Mouse (Mus musculus): Measurements from ENCODE around the gene Ly86. TPM values are rescaled to one million over a fixed set of nuclear protein-coding genes. Genes with fewer than 3 reads are reported as not detected.

Ly86 gene
- polyA plus RNA-seq, 1 experiment from 2014 or later: 6.3 TPM

DNA sequence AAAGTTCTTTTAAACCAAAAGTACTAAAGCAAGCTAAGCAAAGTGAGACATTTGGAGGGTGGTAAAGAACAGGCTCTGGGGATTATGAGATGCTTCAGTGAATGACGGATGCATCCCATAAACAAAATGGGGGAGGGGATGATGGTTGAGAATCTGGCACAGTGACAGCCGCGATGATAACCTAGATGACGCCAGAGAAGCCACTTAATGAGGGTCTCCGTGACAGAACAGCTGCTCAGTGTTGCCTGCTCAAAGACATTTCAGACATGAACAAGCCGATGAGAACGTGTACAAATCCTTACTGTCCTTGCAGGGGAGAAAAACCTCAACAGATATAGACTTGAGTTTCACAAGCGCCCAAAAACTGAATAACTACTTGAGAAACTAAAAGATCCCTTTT lies 15.3 kb upstream of the Ly86 start:
- H3K9ac ChIP-seq: no peak overlapping the region
- no peak for ATAC-seq (ENCODE audit: insufficient number of reproducible peaks, insufficient read depth, low FRiP score, low TSS enrichment, low read depth)
- H3K9me3 ChIP-seq: no peaks in the 10 kb centered on the region
- no peaks in the 10 kb centered on the region for H3K27me3 ChIP-seq
- no peak overlapping the region for H3K4me3 ChIP-seq
- WGBS: 75% methylated on average over 8 of the region's 8 CpGs
- no peaks in the 10 kb centered on the region for H3K4me1 ChIP-seq
- no peak overlapping the region for H3K4me2 ChIP-seq
- H3K27ac ChIP-seq: no peak overlapping the region
- no peaks in the 10 kb centered on the region for H3K36me3 ChIP-seq

DNA sequence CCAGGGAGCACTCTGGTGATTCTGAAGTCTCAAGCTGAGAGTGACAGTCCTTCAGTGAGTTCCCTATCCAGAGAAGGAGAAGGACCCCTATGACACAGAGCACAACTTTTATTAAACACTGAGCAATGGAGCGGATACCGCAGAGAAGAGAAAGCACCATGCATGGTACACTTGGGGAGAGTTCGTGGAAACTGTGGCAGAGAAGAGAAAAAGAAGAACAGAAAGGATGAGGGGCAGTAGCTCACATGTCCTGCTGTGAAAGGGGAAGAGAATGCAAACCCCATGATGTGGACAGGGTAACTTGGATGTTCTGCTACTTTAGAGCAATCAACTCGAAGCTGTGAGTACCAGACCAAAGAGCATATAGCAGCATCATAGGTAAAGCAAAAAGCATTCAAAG lies 14.0 kb upstream of the Ly86 start:
- H3K4me1 ChIP-seq: no peaks in the 10 kb centered on the region
- 86% methylated on average over 4 of the region's 4 CpGs for WGBS
- no peak overlapping the region for H3K27ac ChIP-seq
- no peaks in the 10 kb centered on the region for H3K27me3 ChIP-seq
- no peaks in the 10 kb centered on the region for H3K9me3 ChIP-seq
- no peak overlapping the region for H3K4me3 ChIP-seq
- H3K4me2 ChIP-seq: no peak overlapping the region
- no peak for ATAC-seq (ENCODE audit: insufficient number of reproducible peaks, insufficient read depth, low FRiP score, low TSS enrichment, low read depth)
- no peak overlapping the region for H3K9ac ChIP-seq
- no peaks in the 10 kb centered on the region for H3K36me3 ChIP-seq

DNA sequence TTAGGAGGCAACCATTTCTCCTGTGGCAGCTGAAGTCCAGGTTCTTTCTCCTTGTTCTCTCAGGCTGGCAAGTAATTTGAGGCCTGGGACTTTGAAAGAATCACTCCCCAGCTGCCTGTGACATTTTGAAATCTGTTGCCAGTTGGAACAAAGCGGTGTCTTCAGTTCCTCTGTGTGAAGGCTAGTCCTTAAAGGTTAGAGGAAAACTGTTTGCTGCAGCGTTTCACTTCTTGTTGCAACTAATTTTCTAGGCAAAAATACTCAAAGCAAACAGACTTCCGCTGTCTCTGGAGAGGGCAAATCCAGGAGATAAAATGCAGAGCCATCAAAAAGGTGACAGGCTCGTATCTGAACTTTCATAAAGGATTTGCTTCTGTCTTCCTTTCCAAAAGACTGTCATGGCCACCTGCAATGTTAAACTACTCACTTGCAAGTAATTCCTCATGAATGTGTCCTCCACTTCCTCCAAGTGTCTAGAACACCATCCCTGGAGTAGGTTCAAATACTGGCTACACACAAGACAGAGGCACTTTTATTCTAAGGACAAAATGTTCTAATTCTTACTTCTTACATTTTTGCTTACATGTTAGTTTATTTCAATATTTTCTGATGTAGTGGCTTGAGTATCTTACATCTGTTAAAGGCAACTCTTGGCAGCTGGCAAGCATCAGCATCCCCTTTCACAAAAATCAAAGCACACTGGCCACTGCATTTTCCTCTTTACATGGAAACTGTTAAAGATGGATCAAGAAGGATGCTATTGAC lies 12.0 kb upstream of the Ly86 start:
- no peaks in the 10 kb centered on the region for H3K36me3 ChIP-seq
- H3K9ac ChIP-seq: no peak overlapping the region
- H3K9me3 ChIP-seq: no peaks in the 10 kb centered on the region
- ATAC-seq (ENCODE audit: insufficient number of reproducible peaks, insufficient read depth, low FRiP score, low TSS enrichment, low read depth): no peak
- H3K27ac ChIP-seq: no peak overlapping the region
- WGBS: 76% methylated on average over 4 of the region's 4 CpGs
- H3K4me2 ChIP-seq: no peak overlapping the region
- H3K4me1 ChIP-seq: no peaks in the 10 kb centered on the region
- no peak overlapping the region for H3K4me3 ChIP-seq
- no peaks in the 10 kb centered on the region for H3K27me3 ChIP-seq

DNA sequence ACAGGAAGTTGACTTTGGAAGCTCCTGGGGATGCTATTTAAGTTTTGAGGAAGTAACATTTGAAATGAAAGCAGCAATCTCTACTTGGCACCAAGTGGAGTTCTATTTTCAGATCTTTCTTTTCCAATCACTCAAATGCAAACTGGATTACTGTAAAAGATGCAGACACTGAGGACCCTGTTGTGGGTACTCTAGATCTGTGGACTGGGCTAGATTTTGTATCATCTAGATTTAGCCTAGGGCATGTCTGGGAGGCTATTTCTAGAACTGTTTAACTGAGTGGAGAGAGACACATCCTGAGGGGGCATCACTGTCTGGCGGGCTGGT lies 11.5 kb upstream of the Ly86 start:
- Histone ChIP-seq H3K9me3 (no peaks in the 10 kb centered on the region), H3K4me3 (no peak overlapping the region), H3K9ac (no peak overlapping the region), H3K27me3 (no peaks in the 10 kb centered on the region), H3K4me2 (no peak overlapping the region), H3K27ac (no peak overlapping the region), H3K36me3 (no peaks in the 10 kb centered on the region), H3K4me1 (no peaks in the 10 kb centered on the region)
- 81% methylated on average over 1 of the region's 1 CpGs for WGBS
- no peak for ATAC-seq (ENCODE audit: insufficient number of reproducible peaks, insufficient read depth, low FRiP score, low TSS enrichment, low read depth)

DNA sequence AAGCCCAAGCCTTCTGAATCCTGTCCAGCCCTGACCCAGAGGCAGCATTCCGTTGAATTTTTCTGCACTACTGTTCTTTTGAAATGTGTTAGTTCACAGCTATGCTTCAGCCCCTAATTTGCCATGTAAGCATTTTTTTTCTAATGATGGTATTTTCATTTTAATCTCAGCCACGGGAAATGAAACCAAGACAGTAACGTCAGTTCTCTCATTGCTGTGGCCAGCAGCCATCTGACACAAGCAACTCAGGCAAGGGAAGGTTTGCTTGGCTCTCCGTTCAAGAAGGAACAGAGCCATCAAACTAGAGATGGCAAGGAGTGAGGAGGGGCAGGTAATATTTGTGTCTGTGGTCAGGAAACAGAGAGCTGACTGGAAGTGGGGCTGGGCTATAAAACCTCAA lies 7.7 kb upstream of the Ly86 start:
- Histone ChIP-seq H3K27ac (no peak overlapping the region), H3K9me3 (no peaks in the 10 kb centered on the region), H3K36me3 (no peaks in the 10 kb centered on the region), H3K27me3 (no peaks in the 10 kb centered on the region), H3K9ac (no peak overlapping the region), H3K4me2 (no peak overlapping the region), H3K4me3 (no peak overlapping the region), H3K4me1 (no peaks in the 10 kb centered on the region)
- no peak for ATAC-seq (ENCODE audit: insufficient number of reproducible peaks, insufficient read depth, low FRiP score, low TSS enrichment, low read depth)
- 83% methylated on average over 4 of the region's 4 CpGs for WGBS

DNA sequence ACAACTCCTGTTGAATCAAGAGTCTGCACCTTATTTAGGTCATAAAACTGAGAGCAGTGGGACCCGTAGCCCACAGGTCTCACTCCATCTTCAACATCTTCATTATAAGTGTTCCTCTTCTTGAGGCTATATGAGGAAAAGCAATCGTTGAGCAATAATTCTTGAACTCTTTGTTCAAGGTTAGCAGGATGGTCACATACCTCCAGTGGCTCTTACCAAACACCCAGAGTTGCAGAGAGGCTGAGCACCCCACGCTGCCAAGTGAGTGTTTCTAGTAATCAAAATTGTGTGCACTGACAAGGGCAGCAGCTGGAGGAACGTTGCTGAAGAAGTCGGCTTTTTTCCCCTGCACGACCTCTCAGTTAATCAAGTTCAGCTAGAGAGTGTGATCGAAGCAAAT lies 7.1 kb upstream of the Ly86 start:
- no peaks in the 10 kb centered on the region for H3K4me1 ChIP-seq
- H3K9ac ChIP-seq: no peak overlapping the region
- no peak overlapping the region for H3K4me2 ChIP-seq
- H3K36me3 ChIP-seq: no peaks in the 10 kb centered on the region
- no peak overlapping the region for H3K4me3 ChIP-seq
- H3K27ac ChIP-seq: no peak overlapping the region
- no peak for ATAC-seq (ENCODE audit: insufficient number of reproducible peaks, insufficient read depth, low FRiP score, low TSS enrichment, low read depth)
- H3K27me3 ChIP-seq: no peaks in the 10 kb centered on the region
- no peaks in the 10 kb centered on the region for H3K9me3 ChIP-seq
- WGBS: 79% methylated on average over 7 of the region's 7 CpGs

DNA sequence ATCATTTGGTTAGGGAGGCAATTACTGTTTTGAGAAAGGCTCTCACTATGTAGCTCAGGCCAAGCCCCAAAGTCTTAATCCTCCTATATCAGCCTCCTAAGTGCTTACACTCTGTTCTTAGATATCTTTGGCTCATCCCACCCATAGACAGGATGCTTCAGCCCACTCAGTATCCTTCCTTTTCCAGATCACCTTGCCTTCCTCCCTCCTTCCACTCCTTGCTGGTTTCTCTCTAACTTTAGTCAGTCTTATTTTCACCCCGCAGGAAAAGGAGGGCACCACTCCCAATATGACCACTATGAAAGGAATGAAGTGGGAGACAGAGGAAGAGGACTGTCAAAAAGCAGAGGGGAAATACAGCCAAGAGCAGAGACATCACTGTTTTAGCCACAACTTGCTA lies 2.2 kb upstream of the Ly86 start:
- peaks cover 9% of the 10 kb centered on the region; the same call in 1 of the 2 replicates for H3K4me1 ChIP-seq
- no peaks in the 10 kb centered on the region for H3K36me3 ChIP-seq
- H3K27ac ChIP-seq: no peak overlapping the region
- no peak for ATAC-seq (ENCODE audit: insufficient number of reproducible peaks, insufficient read depth, low FRiP score, low TSS enrichment, low read depth)
- H3K4me3 ChIP-seq: no peak overlapping the region
- H3K9me3 ChIP-seq: no peaks in the 10 kb centered on the region; the same call in 1 of the 2 replicates
- WGBS: 69% methylated on average over 1 of the region's 1 CpGs
- H3K9ac ChIP-seq: no peak overlapping the region
- H3K4me2 ChIP-seq: no peak overlapping the region
- no peaks in the 10 kb centered on the region for H3K27me3 ChIP-seq

DNA sequence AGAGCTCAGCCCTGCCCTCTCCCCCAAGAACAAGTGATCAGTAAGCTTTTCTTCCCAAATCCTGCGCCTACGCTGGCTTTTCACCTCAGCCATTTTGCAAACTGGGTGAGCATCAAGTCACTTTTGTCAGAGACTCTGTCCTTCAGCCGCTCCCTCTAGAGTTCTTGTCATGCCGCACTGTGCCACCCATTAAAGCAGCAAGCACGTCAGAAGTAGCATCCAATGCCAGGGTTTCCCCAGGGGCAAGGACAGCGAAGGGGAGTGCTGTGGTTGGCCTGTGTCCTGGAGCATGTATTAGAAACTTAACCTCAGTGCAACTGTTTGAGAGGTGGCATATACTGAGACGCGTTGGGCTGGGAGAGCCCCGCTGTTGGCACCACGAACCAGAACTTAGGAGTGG lies 815 bp downstream of the Ly86 start:
- H3K4me3 ChIP-seq: no peak overlapping the region
- H3K4me1 ChIP-seq: peaks cover 9% of the 10 kb centered on the region; the same call in 1 of the 2 replicates
- WGBS: 89% methylated on average over 10 of the region's 10 CpGs
- H3K27ac ChIP-seq: no peak overlapping the region; the same call in 1 of the 2 replicates
- ATAC-seq (ENCODE audit: insufficient number of reproducible peaks, insufficient read depth, low FRiP score, low TSS enrichment, low read depth): no peak
- H3K9ac ChIP-seq: no peak overlapping the region
- no peaks in the 10 kb centered on the region for H3K27me3 ChIP-seq
- no peak overlapping the region for H3K4me2 ChIP-seq
- H3K36me3 ChIP-seq: no peaks in the 10 kb centered on the region
- no peaks in the 10 kb centered on the region; the same call in 1 of the 2 replicates for H3K9me3 ChIP-seq

DNA sequence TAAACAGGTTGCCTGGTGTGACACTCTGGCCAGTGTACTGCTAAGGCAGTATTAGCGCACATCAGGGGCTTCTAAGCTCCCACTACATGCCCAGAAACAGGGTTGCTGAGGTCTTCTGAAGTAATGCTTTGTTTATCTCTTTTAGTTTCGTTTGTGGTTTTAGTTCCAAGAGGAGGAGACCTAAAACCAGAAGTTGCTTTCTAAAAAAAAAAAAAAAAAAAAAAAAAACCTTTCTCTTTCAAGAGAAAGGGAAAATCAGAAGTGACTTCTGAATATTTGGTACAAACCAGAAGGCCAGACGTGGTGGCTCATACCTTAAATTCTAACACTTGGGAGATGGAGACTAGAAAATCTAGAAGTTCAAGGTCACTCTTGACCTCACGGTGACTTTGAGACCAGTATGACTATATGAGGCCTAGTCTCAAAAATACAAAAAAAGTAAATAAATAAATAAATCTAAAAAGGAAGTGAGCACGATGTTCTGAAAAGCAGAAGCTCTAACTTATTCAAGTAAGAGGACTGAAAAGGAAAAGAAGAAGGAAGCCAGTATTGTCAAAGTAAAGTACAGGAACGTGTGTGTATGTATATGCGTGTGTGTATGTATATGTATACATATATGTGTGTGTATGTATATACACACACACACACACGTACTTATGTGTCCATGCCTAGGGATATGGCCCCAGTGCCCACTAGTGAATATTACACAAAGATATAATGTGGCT lies 3.0 kb downstream of the Ly86 start:
- no peaks in the 10 kb centered on the region for H3K27me3 ChIP-seq
- H3K27ac ChIP-seq: no peak overlapping the region
- no peaks in the 10 kb centered on the region; the same call in 1 of the 2 replicates for H3K9me3 ChIP-seq
- no peak for ATAC-seq (ENCODE audit: insufficient number of reproducible peaks, insufficient read depth, low FRiP score, low TSS enrichment, low read depth)
- H3K4me2 ChIP-seq: no peak overlapping the region
- 78% methylated on average over 8 of the region's 8 CpGs for WGBS
- H3K4me3 ChIP-seq: no peak overlapping the region
- H3K9ac ChIP-seq: no peak overlapping the region
- H3K4me1 ChIP-seq: peaks cover 9% of the 10 kb centered on the region; the same call in 1 of the 2 replicates
- H3K36me3 ChIP-seq: no peaks in the 10 kb centered on the region

DNA sequence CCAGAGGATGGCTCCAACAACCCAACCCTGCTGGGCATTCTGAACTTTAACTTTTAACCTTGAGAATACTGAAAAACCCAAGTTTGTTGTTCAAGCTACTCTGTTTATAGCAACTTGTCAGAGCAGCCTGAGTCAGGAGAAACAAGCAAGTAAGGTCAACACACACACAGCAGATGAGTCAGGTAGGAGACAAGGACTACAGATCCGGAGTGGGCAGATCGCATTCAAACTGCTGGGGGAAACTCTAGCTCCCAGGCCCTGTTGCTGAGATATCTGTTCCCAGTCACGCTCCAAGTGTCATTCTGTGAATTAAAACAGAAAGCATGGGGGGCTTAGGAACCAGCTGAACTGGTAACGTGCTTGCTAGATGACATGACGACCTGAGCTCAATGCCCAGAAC lies 4.0 kb downstream of the Ly86 start:
- H3K27me3 ChIP-seq: no peaks in the 10 kb centered on the region
- H3K9me3 ChIP-seq: no peaks in the 10 kb centered on the region
- no peaks in the 10 kb centered on the region for H3K36me3 ChIP-seq
- WGBS: 74% methylated on average over 5 of the region's 5 CpGs
- no peak overlapping the region for H3K9ac ChIP-seq
- peaks cover 9% of the 10 kb centered on the region; the same call in 1 of the 2 replicates for H3K4me1 ChIP-seq
- no peak overlapping the region for H3K4me2 ChIP-seq
- H3K27ac ChIP-seq: no peak overlapping the region
- H3K4me3 ChIP-seq: no peak overlapping the region
- ATAC-seq (ENCODE audit: insufficient number of reproducible peaks, insufficient read depth, low FRiP score, low TSS enrichment, low read depth): no peak

DNA sequence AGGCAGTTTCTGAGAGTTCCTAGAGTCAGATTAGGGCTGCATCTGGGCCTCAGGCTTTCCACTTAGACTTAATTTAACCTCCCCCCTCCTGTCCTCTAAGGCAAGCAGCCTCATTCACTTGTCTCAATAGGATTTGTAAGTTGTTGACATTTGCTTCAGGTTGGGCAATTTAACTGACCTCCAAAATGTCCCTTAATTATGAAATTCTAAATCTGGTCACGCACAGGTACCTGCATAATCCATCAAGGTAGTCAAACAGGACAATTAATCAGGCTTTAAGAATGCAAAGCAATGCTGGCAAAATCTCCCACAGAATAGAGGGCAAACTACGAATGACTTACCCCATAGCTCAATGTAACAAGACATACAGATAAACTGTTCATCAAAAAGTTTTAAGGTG lies 8.0 kb downstream of the Ly86 start:
- ATAC-seq (ENCODE audit: insufficient number of reproducible peaks, insufficient read depth, low FRiP score, low TSS enrichment, low read depth): no peak
- no peak overlapping the region for H3K9ac ChIP-seq
- H3K4me1 ChIP-seq: no peaks in the 10 kb centered on the region
- H3K27ac ChIP-seq: no peak overlapping the region
- no peak overlapping the region for H3K4me2 ChIP-seq
- WGBS: 60% methylated on average over 2 of the region's 2 CpGs
- H3K36me3 ChIP-seq: no peaks in the 10 kb centered on the region
- no peaks in the 10 kb centered on the region for H3K9me3 ChIP-seq
- no peak overlapping the region for H3K4me3 ChIP-seq
- H3K27me3 ChIP-seq: no peaks in the 10 kb centered on the region

DNA sequence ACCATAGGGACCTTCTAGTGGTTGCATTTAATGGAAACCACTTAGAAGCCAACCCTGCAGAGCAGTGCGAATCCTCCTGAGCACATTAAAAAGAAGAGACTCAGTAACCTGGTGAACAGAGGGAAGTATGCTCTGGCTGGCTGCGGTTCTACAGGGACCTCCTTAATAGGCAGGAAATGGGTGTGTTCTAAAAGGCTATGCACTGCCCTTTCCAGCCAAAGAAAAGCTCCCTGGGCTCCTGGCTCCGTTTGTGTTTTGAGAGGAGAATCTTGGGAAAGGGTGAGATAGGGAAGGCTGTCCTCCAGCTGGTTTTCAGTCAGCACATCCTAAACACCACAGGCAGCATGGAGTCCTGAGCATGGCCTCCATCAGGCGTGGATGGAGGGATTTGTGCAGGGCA lies 8.9 kb downstream of the Ly86 start:
- ATAC-seq (ENCODE audit: insufficient number of reproducible peaks, insufficient read depth, low FRiP score, low TSS enrichment, low read depth): no peak
- Histone ChIP-seq H3K27me3 (no peaks in the 10 kb centered on the region), H3K4me3 (no peak overlapping the region), H3K9ac (no peak overlapping the region), H3K4me1 (no peaks in the 10 kb centered on the region), H3K4me2 (no peak overlapping the region), H3K9me3 (no peaks in the 10 kb centered on the region), H3K36me3 (no peaks in the 10 kb centered on the region), H3K27ac (no peak overlapping the region)
- WGBS: 52% methylated on average over 4 of the region's 4 CpGs
